Mouse (Mus musculus) liver, embryonic 14.5 days (tissue): ENCODE measurements at regions not wholly inside any gene's neighbourhood (a gene's known extent, or its start where the extent isn't known, plus 50 kb on each side); places are given as distances from the start of the nearest gene placed in this dataset.

Experiments used
- CTCF ChIP-seq: IDR thresholded peaks from 2 replicates; pipeline ENCODE4 v1.5.1; 2016; ENCODE audit warnings: antibody characterized with exemption, low read depth, control low read depth
- EP300 ChIP-seq: IDR thresholded peaks from 2 replicates; pipeline ENCODE4 v1.6.1; 2016; ENCODE audit warnings: antibody characterized with exemption, low read depth

GRCm38 (mm10) chr13:28721548-28721981, 231.9 kb downstream of the Sox4 start:
- TF ChIP-seq CTCF (no peak), EP300 (no peak)
